Mouse (Mus musculus) cerebellum, postnatal 4 days (tissue): ENCODE measurements at regions not wholly inside any gene's neighbourhood (a gene's known extent, or its start where the extent isn't known, plus 50 kb on each side); places are given as distances from the start of the nearest gene placed in this dataset.

Source experiments
- DNase-seq, 2 experiments: peaks; one replicate each; pipeline ENCODE4 v3.0.0; 2022; ENCODE audit warnings: low spot score in 2 of 2, mixed read lengths in 1 of 2

GRCm38 (mm10) chr1:184304204-184304603 is 270.1 kb upstream of the 1700056E22Rik start:
- no peak for DNase-seq

- DNase-seq, result no peak
These were observed 264.6 kb upstream of the 1700056E22Rik start for GRCm38 (mm10) chr1:184298701-184299100.

- DNase-seq, result no peak
These were observed 263.1 kb upstream of the 1700056E22Rik start for GRCm38 (mm10) chr1:184297001-184297740.

GRCm38 (mm10) chr1:184291129-184291528 is 257.0 kb upstream of the 1700056E22Rik start:
- DNase-seq, result no peak

- peak in 1 of 2 experiments; percentile 4 for DNase-seq
These were observed 255.8 kb upstream of the 1700056E22Rik start for GRCm38 (mm10) chr1:184289733-184290416.

- no peak for DNase-seq
These were observed 247.7 kb upstream of the 1700056E22Rik start for GRCm38 (mm10) chr1:184281768-184282167.

- no peak for DNase-seq
These were observed 245.2 kb upstream of the 1700056E22Rik start for GRCm38 (mm10) chr1:184279263-184279662.

- no peak for DNase-seq
These were observed 242.9 kb upstream of the 1700056E22Rik start for GRCm38 (mm10) chr1:184277001-184277400.

DNA sequence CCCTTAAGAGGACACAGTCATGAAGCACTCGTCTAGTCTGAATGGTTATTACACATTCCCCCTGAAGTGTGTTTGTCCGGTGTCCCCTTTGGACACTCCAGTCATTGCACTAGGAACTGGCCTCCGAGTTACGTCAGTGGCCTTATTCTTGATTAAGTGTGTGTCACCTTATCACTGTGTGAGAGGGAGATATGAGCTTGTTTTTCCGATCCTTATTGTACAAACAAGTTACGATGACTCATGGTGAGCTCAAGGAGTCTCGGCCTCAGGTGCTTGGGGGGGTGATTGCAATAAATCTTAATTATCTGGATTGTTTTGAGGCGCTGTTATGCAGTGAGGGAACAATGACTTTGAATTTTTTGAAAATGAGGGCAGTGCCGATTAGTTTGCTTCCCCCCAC is 241.8 kb upstream of the 1700056E22Rik start:
- no peak for DNase-seq

- DNase-seq, result no peak
These were observed 241.3 kb upstream of the 1700056E22Rik start for GRCm38 (mm10) chr1:184275396-184275795.

- no peak for DNase-seq
These were observed 240.6 kb upstream of the 1700056E22Rik start for GRCm38 (mm10) chr1:184274704-184275103.

GRCm38 (mm10) chr1:184273722-184274121 is 239.6 kb upstream of the 1700056E22Rik start:
- DNase-seq, result no peak

DNA sequence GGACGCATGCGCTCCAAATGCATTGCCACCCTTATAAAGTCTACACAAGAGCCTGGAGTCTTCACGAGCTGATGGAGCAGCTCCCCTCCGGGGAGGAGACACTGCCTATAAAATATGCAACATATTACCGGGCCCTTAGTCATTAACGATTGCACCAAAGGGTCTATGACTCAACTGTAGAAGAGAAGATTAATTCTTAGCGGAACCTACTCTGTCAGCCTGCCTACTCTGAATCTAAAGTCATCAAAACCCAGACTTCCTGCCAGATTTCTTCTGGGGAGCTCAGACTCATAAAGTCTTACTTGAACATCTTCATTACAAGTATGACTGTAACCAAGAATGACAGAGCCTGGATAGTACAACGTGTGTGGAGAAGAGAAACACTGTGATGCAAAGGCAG is 237.2 kb upstream of the 1700056E22Rik start:
- no peak for DNase-seq

GRCm38 (mm10) chr1:184266051-184266450 is 231.9 kb upstream of the 1700056E22Rik start:
- DNase-seq, result peak; percentile 27 to 41

DNA sequence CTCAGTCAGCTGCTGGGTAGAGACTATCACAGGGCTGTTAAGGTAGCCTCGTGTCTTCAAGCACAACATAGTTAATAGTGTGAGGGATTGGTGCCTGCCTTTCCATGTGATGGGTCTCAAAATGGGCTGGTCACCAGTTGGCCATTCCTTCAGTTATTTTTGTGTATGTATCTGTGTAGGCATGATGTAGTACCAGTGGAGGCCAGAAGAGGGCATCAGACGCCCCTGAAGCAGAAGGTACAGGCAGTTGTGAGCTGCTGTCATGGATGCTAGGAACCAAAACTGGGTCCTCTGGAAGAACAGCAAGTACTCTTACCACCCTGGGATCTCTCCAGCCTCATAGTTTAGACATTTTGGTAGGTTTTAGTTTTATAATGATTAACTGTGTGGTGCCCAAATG is 228.9 kb upstream of the 1700056E22Rik start:
- DNase-seq, result no peak

DNA sequence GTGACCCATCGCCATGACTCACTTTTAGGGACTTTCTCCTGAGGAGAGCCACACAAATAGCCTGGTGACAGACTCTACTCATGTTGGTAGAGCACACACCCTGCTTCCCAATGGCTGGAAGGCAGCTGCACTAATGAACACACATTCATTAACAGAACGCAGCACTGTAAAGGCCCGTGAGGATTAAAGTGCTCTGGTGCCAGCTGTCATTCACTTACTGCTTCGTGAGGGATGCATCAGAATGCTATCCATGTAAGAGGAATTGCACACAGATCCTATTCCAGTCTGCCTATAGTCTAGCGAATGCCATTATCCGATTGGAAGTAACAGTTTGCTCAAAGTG is 227.3 kb upstream of the 1700056E22Rik start:
- DNase-seq, result no peak

GRCm38 (mm10) chr1:184260722-184261384 is 226.8 kb upstream of the 1700056E22Rik start:
- DNase-seq, result no peak

- no peak for DNase-seq
These were observed 225.8 kb upstream of the 1700056E22Rik start for GRCm38 (mm10) chr1:184259853-184260252.

- DNase-seq, result no peak
These were observed 223.3 kb upstream of the 1700056E22Rik start for GRCm38 (mm10) chr1:184257356-184257755.

- DNase-seq, result no peak
These were observed 220.8 kb upstream of the 1700056E22Rik start for GRCm38 (mm10) chr1:184254951-184255350.

DNA sequence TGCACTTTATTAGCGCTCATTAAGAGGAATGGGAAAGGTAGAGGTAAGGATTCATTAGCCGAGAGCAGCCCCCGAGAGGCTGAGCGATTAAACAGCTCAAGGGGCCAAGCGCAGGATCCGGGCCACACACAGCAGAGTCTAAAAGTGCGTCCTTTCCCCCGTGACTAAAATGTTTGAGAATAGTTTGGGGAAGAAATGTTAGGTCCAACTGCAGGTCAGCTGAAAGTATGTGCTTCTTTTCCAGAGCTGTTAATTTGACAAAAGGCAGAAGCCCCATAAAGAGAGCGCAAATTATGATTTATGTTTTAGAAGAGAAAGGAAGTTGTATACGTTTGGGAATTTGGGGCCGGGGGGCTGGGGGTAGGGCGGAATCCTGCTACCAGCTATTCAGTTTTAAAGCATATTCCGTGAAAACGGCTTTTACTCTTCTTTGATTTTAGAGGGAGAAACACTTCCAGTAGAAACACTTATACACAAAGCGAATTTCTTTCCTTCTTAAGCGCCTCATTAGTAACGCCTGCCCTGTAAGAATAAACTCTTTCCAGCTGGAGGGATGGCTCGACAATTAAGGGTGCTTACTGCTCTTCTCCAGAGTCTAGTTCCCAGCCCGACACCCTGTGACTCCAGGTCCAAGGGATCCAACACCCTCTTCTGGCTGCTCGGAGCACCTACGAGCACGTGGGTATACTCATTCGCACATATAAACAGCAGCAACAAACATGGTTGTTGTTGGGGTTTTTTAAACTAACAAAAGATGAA is 210.8 kb upstream of the 1700056E22Rik start:
- no peak for DNase-seq

DNA sequence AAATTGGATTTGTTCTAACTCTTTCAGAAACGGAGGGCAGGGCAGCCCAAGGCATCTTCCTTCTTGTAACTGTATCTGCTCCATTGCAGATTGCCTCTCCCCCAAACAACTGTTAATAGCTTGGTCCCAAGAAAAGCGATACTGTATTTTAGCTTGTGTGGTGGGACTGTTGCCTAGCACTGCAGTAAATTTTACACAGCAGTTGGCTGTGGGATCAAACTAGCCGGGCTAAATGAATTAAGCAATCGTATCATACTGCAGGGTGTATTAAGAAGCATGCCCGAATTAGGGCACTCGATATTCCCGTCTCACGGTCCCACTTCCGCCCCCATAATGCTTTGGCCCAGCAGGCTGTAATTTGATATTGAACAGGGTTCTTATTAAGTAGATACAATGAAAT is 210.2 kb upstream of the 1700056E22Rik start:
- DNase-seq, result no peak
